Mouse (Mus musculus) megakaryocyte, embryonic 14.5 days (primary cell): ENCODE measurements around the gene Gm38392. TPM values are rescaled to one million over a fixed set of nuclear protein-coding genes. Genes with fewer than 3 reads are reported as not detected.

ENCODE experiments used
- H3K27me3 ChIP-seq: replicated peaks from 2 replicates; pipeline ENCODE3; 2012; ENCODE audit warnings: inconsistent platforms
- H3K36me3 ChIP-seq: replicated peaks from 2 replicates; pipeline ENCODE3; 2012; ENCODE audit warnings: low read length, inconsistent platforms, mixed read lengths
- H3K4me1 ChIP-seq: 2 replicates; pipeline ENCODE4 v1.6.1; 2012; ENCODE audit warnings: inconsistent platforms
- H3K4me3 ChIP-seq: replicated peaks from 2 replicates; pipeline ENCODE3; 2012; ENCODE audit warnings: moderate library complexity, mild to moderate bottlenecking, inconsistent platforms
- H3K9me3 ChIP-seq: 2 replicates; pipeline ENCODE4 v1.6.1; 2012; ENCODE audit warnings: inconsistent platforms
- FLI1 ChIP-seq: IDR thresholded peaks from 2 replicates; pipeline ENCODE4 v1.6.1; 2012; ENCODE audit warnings: low read length, inconsistent platforms, mixed read lengths
- GATA1 ChIP-seq: IDR thresholded peaks from 3 replicates; pipeline ENCODE4 v1.6.1; 2012; ENCODE audit warnings: mixed read lengths, low read length, inconsistent platforms, borderline replicate concordance
- polyA plus RNA-seq: library from polyadenylated mRNA; stranded (reverse); fragments of >175 nt; gene quantifications from 2 replicates; pipeline ENCODE4 v1.2.3, GENCODE M21; 2012; ENCODE audit warnings: low replicate concordance; ENCODE audit not compliant: insufficient read depth

Gm38392 gene
- polyA plus RNA-seq, 1 experiment, result not detected

GRCm38 (mm10) chr3:88209306-88209705 is 77.7 kb downstream of the Gm38392 start:
- peaks cover 99% of the 10 kb centered on the region for H3K27me3 ChIP-seq
- H3K9me3 ChIP-seq, result no peaks in the 10 kb centered on the region
- no peak for TF ChIP-seq FLI1
- TF ChIP-seq GATA1, result no peak
- no peaks in the 10 kb centered on the region for H3K36me3 ChIP-seq
- H3K4me3 ChIP-seq, result no peak overlapping the region
- H3K4me1 ChIP-seq, result peaks cover 12% of the 10 kb centered on the region

GRCm38 (mm10) chr3:88208226-88208720 is 78.7 kb downstream of the Gm38392 start:
- Histone ChIP-seq H3K4me3 (no peak overlapping the region), H3K4me1 (peaks cover 10% of the 10 kb centered on the region; the same call in 1 of the 2 replicates), H3K9me3 (no peaks in the 10 kb centered on the region), H3K36me3 (no peaks in the 10 kb centered on the region), H3K27me3 (peaks cover 99% of the 10 kb centered on the region)
- TF ChIP-seq GATA1 (no peak), FLI1 (no peak)

- no peak for TF ChIP-seq GATA1
- TF ChIP-seq FLI1, result no peak
- Histone ChIP-seq H3K9me3 (no peaks in the 10 kb centered on the region), H3K27me3 (peaks cover 100% of the 10 kb centered on the region), H3K36me3 (no peaks in the 10 kb centered on the region), H3K4me3 (no peak overlapping the region), H3K4me1 (peaks cover 10% of the 10 kb centered on the region; the same call in 1 of the 2 replicates)
These were observed 79.4 kb downstream of the Gm38392 start for GRCm38 (mm10) chr3:88207451-88208100.

GRCm38 (mm10) chr3:88206901-88207371 is 80.1 kb downstream of the Gm38392 start:
- TF ChIP-seq FLI1, result no peak
- TF ChIP-seq GATA1, result no peak
- Histone ChIP-seq H3K27me3 (peaks cover 100% of the 10 kb centered on the region), H3K36me3 (no peaks in the 10 kb centered on the region), H3K4me3 (no peak overlapping the region), H3K9me3 (no peaks in the 10 kb centered on the region), H3K4me1 (peaks cover 10% of the 10 kb centered on the region; the same call in 1 of the 2 replicates)

GRCm38 (mm10) chr3:88206500-88206899 is 80.5 kb downstream of the Gm38392 start:
- no peaks in the 10 kb centered on the region for H3K36me3 ChIP-seq
- peaks cover 10% of the 10 kb centered on the region; the same call in 1 of the 2 replicates for H3K4me1 ChIP-seq
- H3K9me3 ChIP-seq, result no peaks in the 10 kb centered on the region
- H3K4me3 ChIP-seq, result no peak overlapping the region
- TF ChIP-seq GATA1 (no peak), FLI1 (no peak)
- H3K27me3 ChIP-seq, result peaks cover 100% of the 10 kb centered on the region

- TF ChIP-seq FLI1 (no peak), GATA1 (no peak)
- peaks cover 13% of the 10 kb centered on the region for H3K4me1 ChIP-seq
- H3K27me3 ChIP-seq, result peaks cover 100% of the 10 kb centered on the region
These were observed 81.2 kb downstream of the Gm38392 start for GRCm38 (mm10) chr3:88205563-88206491.

GRCm38 (mm10) chr3:88205176-88205562 is 81.8 kb downstream of the Gm38392 start:
- Histone ChIP-seq H3K4me1 (peaks cover 18% of the 10 kb centered on the region), H3K27me3 (peaks cover 100% of the 10 kb centered on the region), H3K36me3 (no peaks in the 10 kb centered on the region)

More at GRCm38 (mm10) chr3:88205563-88206491, 81.2 kb downstream of the Gm38392 start:
- H3K36me3 ChIP-seq, result no peaks in the 10 kb centered on the region
- H3K4me3 ChIP-seq, result no peak overlapping the region
- no peaks in the 10 kb centered on the region for H3K9me3 ChIP-seq

GRCm38 (mm10) chr3:88204751-88205150 is 82.3 kb downstream of the Gm38392 start:
- Histone ChIP-seq H3K27me3 (peaks cover 99% of the 10 kb centered on the region), H3K9me3 (no peaks in the 10 kb centered on the region), H3K36me3 (no peaks in the 10 kb centered on the region), H3K4me1 (peaks cover 16% of the 10 kb centered on the region), H3K4me3 (no peak overlapping the region)
- TF ChIP-seq FLI1 (no peak), GATA1 (no peak)

More at GRCm38 (mm10) chr3:88205176-88205562, 81.8 kb downstream of the Gm38392 start:
- Histone ChIP-seq H3K4me3 (no peak overlapping the region), H3K9me3 (no peaks in the 10 kb centered on the region)
- TF ChIP-seq GATA1, result no peak
- no peak for TF ChIP-seq FLI1

- Histone ChIP-seq H3K36me3 (no peaks in the 10 kb centered on the region), H3K4me1 (peaks cover 11% of the 10 kb centered on the region), H3K27me3 (peaks cover 99% of the 10 kb centered on the region), H3K9me3 (no peaks in the 10 kb centered on the region), H3K4me3 (no peak overlapping the region)
- TF ChIP-seq FLI1, result no peak
These were observed 82.9 kb downstream of the Gm38392 start for GRCm38 (mm10) chr3:88203999-88204700.
